8 mouse cellular contexts compared by ENCODE assay signal in genomic region chr9:49961965-49962364, GRCm38 (mm10).
DNase-seq lines count a peak whose midpoint lies in the region; ATAC-seq and TF ChIP-seq lines count a peak whose summit lies in the region.

No protein-coding gene starts in this region.

- no peak overlapping the region for H3K27ac ChIP-seq in kidney, adult 2 months (ENCODE audit: insufficient read depth, low read depth, low read length)
- H3K27ac ChIP-seq in neural tube, embryonic 14.5 days (ENCODE audit: low read depth, low read length) = peak overlapping the region; percentile 70; the same call in 1 of the 2 replicates
- H3K27ac ChIP-seq in liver, embryonic 12.5 days = no peak overlapping the region

- no peak overlapping the region for H3K4me3 ChIP-seq in kidney, adult 2 months (ENCODE audit: insufficient read depth, low read depth, low read length)
- H3K4me3 ChIP-seq in neural tube, embryonic 14.5 days (ENCODE audit: low read depth, low read length) = no peak overlapping the region
- H3K4me3 ChIP-seq in liver, embryonic 12.5 days = no peak overlapping the region

- WGBS in kidney, adult 2 months = 60% methylated on average over 3 of the region's 3 CpGs
- WGBS in neural tube, embryonic 14.5 days = 6% methylated on average over 3 of the region's 3 CpGs
- 42% methylated on average over 3 of the region's 3 CpGs for WGBS in liver, embryonic 12.5 days (ENCODE audit: insufficient replicate concordance)

- TF ChIP-seq CTCF in brain, embryonic 14.5 days (IDR thresholded peaks at IDR 0.05; ENCODE audit: borderline replicate concordance, extremely low read depth, insufficient read depth, insufficient read length) = no peak
- TF ChIP-seq CTCF in kidney, adult 2 months (conservative IDR thresholded peaks at IDR 0.05; ENCODE audit: insufficient read depth, insufficient read length, low read depth, low read length) = no peak

- no peak overlapping the region for H3K4me2 ChIP-seq in neural tube, embryonic 14.5 days (ENCODE audit: low read depth, low read length)
- no peak overlapping the region for H3K4me2 ChIP-seq in liver, embryonic 12.5 days

- no peaks in the 10 kb centered on the region for H3K9me3 ChIP-seq in neural tube, embryonic 14.5 days (ENCODE audit: control insufficient read depth, low read length)
- H3K9me3 ChIP-seq in liver, embryonic 12.5 days (replicated peaks) = no peaks in the 10 kb centered on the region

- no peaks in the 10 kb centered on the region for H3K27me3 ChIP-seq in kidney, adult 2 months (replicated peaks; ENCODE audit: control insufficient read depth, insufficient read depth, low read length)
- no peaks in the 10 kb centered on the region for H3K27me3 ChIP-seq in neural tube, embryonic 14.5 days (ENCODE audit: control insufficient read depth, insufficient read depth, low read length)
- H3K27me3 ChIP-seq in liver, embryonic 12.5 days (replicated peaks) = no peaks in the 10 kb centered on the region

- H3K4me1 ChIP-seq in kidney, adult 2 months (ENCODE audit: control insufficient read depth, insufficient read depth, low read length) = no peaks in the 10 kb centered on the region
- peaks cover 21% of the 10 kb centered on the region for H3K4me1 ChIP-seq in neural tube, embryonic 14.5 days (ENCODE audit: control insufficient read depth, insufficient read depth, low read length)
- H3K4me1 ChIP-seq in liver, embryonic 12.5 days = no peaks in the 10 kb centered on the region

- no peak for TF ChIP-seq POLR2A in brain, embryonic 14.5 days (IDR thresholded peaks at IDR 0.05; ENCODE audit: borderline replicate concordance, extremely low read depth, insufficient read depth, insufficient read length, poor library complexity, severe bottlenecking)
- no peak for TF ChIP-seq POLR2A in kidney, adult 2 months (IDR thresholded peaks at IDR 0.05; ENCODE audit: low read depth, low read length)

- peak; percentile 77 for ATAC-seq in neural tube, embryonic 14.5 days (ENCODE audit: low read depth)
- no peak for ATAC-seq in liver, embryonic 12.5 days

- H3K36me3 ChIP-seq in kidney, adult 2 months (ENCODE audit: control insufficient read depth, insufficient read depth, low read length) = no peaks in the 10 kb centered on the region
- H3K36me3 ChIP-seq in neural tube, embryonic 14.5 days (ENCODE audit: control insufficient read depth, insufficient read depth, low read length) = no peaks in the 10 kb centered on the region
- H3K36me3 ChIP-seq in liver, embryonic 12.5 days = no peaks in the 10 kb centered on the region

- DNase-seq in lung, postnatal 14 days = peak; percentile 9
- DNase-seq in lung, postnatal 4 days = no peak
- peak; percentile 70 for DNase-seq in brain, embryonic 14.5 days (ENCODE audit: low read depth)
- peak; percentile 25 for DNase-seq in kidney, adult 2 months
- DNase-seq in T-cell, adult 2 months (ENCODE audit: low spot score) = no peak
- DNase-seq in urinary bladder, postnatal 4 days (ENCODE audit: low spot score in 2 of 2) = no peak

- no peak overlapping the region for H3K9ac ChIP-seq in neural tube, embryonic 14.5 days (replicated peaks; ENCODE audit: low read depth, low read length)
- H3K9ac ChIP-seq in liver, embryonic 12.5 days = no peak overlapping the region

Comparison
In these comparisons a context has a peak if more than half of its experiments do, and no peak if none do; other contexts are left out.
1. DNase-seq: peak in lung, postnatal 14 days (single experiment), brain, embryonic 14.5 days (single experiment) and kidney, adult 2 months (single experiment); none in lung, postnatal 4 days (0 of 2), T-cell, adult 2 months (single experiment) and urinary bladder, postnatal 4 days (0 of 2).